Comparison of ENCODE assay signal across 8 mouse cellular contexts in genomic region chr5:21701351-21702008, GRCm38 (mm10). TPM values are rescaled to one million over a fixed set of nuclear protein-coding genes. Genes with fewer than 3 reads are reported as not detected.
A peak's percentile ranks its signal among the peaks of the same experiment; 100 is the strongest.
DNase-seq lines count a peak whose midpoint lies in the region; ATAC-seq and TF ChIP-seq lines count a peak whose summit lies in the region.

Napepld (minus strand) TSS chr5:21701396.

- ATAC-seq in G1E (ENCODE audit: extremely low read depth, insufficient number of reproducible peaks, low FRiP score, poor library complexity, severe bottlenecking), result peak; percentile 82
- peak; percentile 99 for ATAC-seq in forebrain, embryonic 16.5 days
- ATAC-seq in lung, embryonic 14.5 days (ENCODE audit: insufficient read depth), result peak; percentile 99

- peak within 1 kb of the TSS; percentile 95 for H3K27ac ChIP-seq in forebrain, embryonic 16.5 days (ENCODE audit: low read length)
- H3K27ac ChIP-seq in layer of hippocampus, adult 2 months, result peak within 1 kb of the TSS; percentile 99
- H3K27ac ChIP-seq in lung, embryonic 14.5 days (ENCODE audit: low read depth), result peak within 1 kb of the TSS; percentile 98
- peak within 1 kb of the TSS; percentile 99 for H3K27ac ChIP-seq in olfactory bulb, adult 2 months (ENCODE audit: insufficient read depth, low read depth, low read length)
- H3K27ac ChIP-seq in thymus, adult 2 months (ENCODE audit: control insufficient read depth, insufficient read depth, low read length), result no peak within 1 kb of the TSS

- H3K9me3 ChIP-seq in G1E (replicated peaks), result no peaks in the 10 kb centered on the region
- no peaks in the 10 kb centered on the region for H3K9me3 ChIP-seq in forebrain, embryonic 16.5 days (ENCODE audit: control insufficient read depth, low read length)
- no peaks in the 10 kb centered on the region for H3K9me3 ChIP-seq in lung, embryonic 14.5 days (ENCODE audit: low read depth, low read length)

- peak within 1 kb of the TSS; percentile 80 for H3K4me3 ChIP-seq in G1E (ENCODE audit: low read depth, low read length)
- H3K4me3 ChIP-seq in forebrain, embryonic 16.5 days (replicated peaks; ENCODE audit: low read length), result peak within 1 kb of the TSS; percentile 66
- peak within 1 kb of the TSS; percentile 78 for H3K4me3 ChIP-seq in layer of hippocampus, adult 2 months
- H3K4me3 ChIP-seq in lung, embryonic 14.5 days (ENCODE audit: low read depth, low read length), result peak within 1 kb of the TSS; percentile 65
- peak within 1 kb of the TSS; percentile 84 for H3K4me3 ChIP-seq in olfactory bulb, adult 2 months (ENCODE audit: insufficient read depth, low read depth, low read length)
- peak within 1 kb of the TSS; percentile 74 for H3K4me3 ChIP-seq in thymus, adult 2 months (ENCODE audit: control insufficient read depth, insufficient read depth, low read length)

- DNase-seq in G1E (ENCODE audit: low spot score), result peak; percentile 81
- peak; percentile 99 for DNase-seq in cerebellum, adult 18-20 months
- peak; percentile 99 to 100 for DNase-seq in heart, postnatal 36 days
- peak; percentile 99 for DNase-seq in layer of hippocampus, adult 2 months (ENCODE audit: low spot score in 2 of 2)
- DNase-seq in lung, embryonic 14.5 days, result peak; percentile 99
- DNase-seq in thymus, adult 2 months, result peak; percentile 99

- TF ChIP-seq POLR2A in olfactory bulb, adult 2 months (IDR thresholded peaks at IDR 0.05; ENCODE audit: insufficient read depth, low read depth, low read length), result peak; percentile 98
- peak; percentile 98 for TF ChIP-seq POLR2A in thymus, adult 2 months (IDR thresholded peaks at IDR 0.05; ENCODE audit: control insufficient read depth, extremely low read depth, insufficient read depth, low read length, poor library complexity)

- intact Hi-C loops in heart, postnatal 36 days (cut with DNase I), result loop anchor here (2.0 to 5.0 kb wide), 3 partner anchors 44 to 86 kb away; partner anchors contain the start of genes Armc10, Dnajc2, Fbxl13 and Psmc2

- peak within 1 kb of the TSS; percentile 81 for H3K9ac ChIP-seq in forebrain, embryonic 16.5 days (replicated peaks; ENCODE audit: low read depth, low read length)
- H3K9ac ChIP-seq in lung, embryonic 14.5 days, result peak within 1 kb of the TSS; percentile 81

- no peak for TF ChIP-seq CTCF in G1E (IDR thresholded peaks at IDR 0.05; ENCODE audit: low read depth, low read length)
- no peak for TF ChIP-seq CTCF in layer of hippocampus, adult 2 months (conservative IDR thresholded peaks at IDR 0.05)
- no peak for TF ChIP-seq CTCF in lung, embryonic 14.5 days (IDR thresholded peaks at IDR 0.05; ENCODE audit: low read depth)
- no peak for TF ChIP-seq CTCF in olfactory bulb, adult 2 months (IDR thresholded peaks at IDR 0.05; ENCODE audit: insufficient read depth, low read depth, low read length)
- peak; percentile 41; the same call in 1 of the 2 replicates for TF ChIP-seq CTCF in thymus, adult 2 months (IDR thresholded peaks at IDR 0.05; ENCODE audit: borderline replicate concordance, control insufficient read depth, extremely low read depth, insufficient read depth, low read length, poor library complexity)

- no peaks in the 10 kb centered on the region for H3K36me3 ChIP-seq in G1E (replicated peaks)
- H3K36me3 ChIP-seq in forebrain, embryonic 16.5 days (ENCODE audit: control insufficient read depth, insufficient read depth), result no peaks in the 10 kb centered on the region
- no peaks in the 10 kb centered on the region for H3K36me3 ChIP-seq in lung, embryonic 14.5 days (ENCODE audit: insufficient read depth)
- H3K36me3 ChIP-seq in thymus, adult 2 months (ENCODE audit: control insufficient read depth, insufficient read depth, low read length), result no peaks in the 10 kb centered on the region

- peak within 1 kb of the TSS; percentile 69 for H3K4me2 ChIP-seq in forebrain, embryonic 16.5 days (ENCODE audit: low read length)
- H3K4me2 ChIP-seq in lung, embryonic 14.5 days, result peak within 1 kb of the TSS; percentile 78

- peaks cover 22% of the 10 kb centered on the region for H3K4me1 ChIP-seq in G1E (ENCODE audit: insufficient read depth, low read depth, low read length)
- H3K4me1 ChIP-seq in forebrain, embryonic 16.5 days (replicated peaks; ENCODE audit: control insufficient read depth, insufficient read depth, low read length), result peaks cover 3% of the 10 kb centered on the region
- no peaks in the 10 kb centered on the region for H3K4me1 ChIP-seq in lung, embryonic 14.5 days (ENCODE audit: insufficient read depth)
- no peaks in the 10 kb centered on the region for H3K4me1 ChIP-seq in olfactory bulb, adult 2 months (ENCODE audit: control insufficient read depth, insufficient read depth, low read length)
- 0 out of 2 replicates have a peak, but pooled peaks cover 3% of the 10 kb centered on the region for H3K4me1 ChIP-seq in thymus, adult 2 months (replicated peaks; ENCODE audit: control insufficient read depth, insufficient read depth, low read length)

- H3K27me3 ChIP-seq in G1E (ENCODE audit: insufficient read depth, low read length), result no peaks in the 10 kb centered on the region
- no peaks in the 10 kb centered on the region for H3K27me3 ChIP-seq in forebrain, embryonic 16.5 days (replicated peaks; ENCODE audit: control insufficient read depth, insufficient read depth, low read length)
- H3K27me3 ChIP-seq in lung, embryonic 14.5 days (ENCODE audit: insufficient read depth, low read length), result no peaks in the 10 kb centered on the region
- H3K27me3 ChIP-seq in thymus, adult 2 months (ENCODE audit: control insufficient read depth, insufficient read depth, low read length), result no peaks in the 10 kb centered on the region

- WGBS in forebrain, embryonic 16.5 days, result under 1% methylated on average over 56 of the region's 59 CpGs
- WGBS in lung, embryonic 14.5 days, result under 1% methylated on average over 45 of the region's 59 CpGs
- WGBS in olfactory bulb, adult 2 months, result under 1% methylated on average over 40 of the region's 59 CpGs
- under 1% methylated on average over 59 of the region's 59 CpGs for WGBS in thymus, adult 2 months

RNA-seq across cellular contexts. Expression of gene Napepld, which starts in this region (rescaled TPM):
- 16.1 and 17.2 TPM in 2 replicates for total RNA-seq in G1E (2014; fragmentation: Nextera tagmentation)
- total RNA-seq in G1E (2017), result 3.5 and 3.6 TPM in 2 replicates
- polyA plus RNA-seq in G1E (2012), result 1.1 and 1.4 TPM in 2 replicates
- 3.5 and 3.6 TPM in 2 replicates for polyA plus RNA-seq in forebrain, embryonic 16.5 days (2015; fragmentation: Nextera tagmentation; extraction: Ambion mirVana)
- total RNA-seq in heart, postnatal 36 days (2021), result 1 to 10 TPM; 4.3 to 5.4 TPM
- 10 to 100 TPM; 28.4 to 34.7 TPM for total RNA-seq in layer of hippocampus, adult 2 months (2021)
- polyA plus RNA-seq in lung, embryonic 14.5 days (2014; fragmentation: Nextera tagmentation; extraction: Ambion mirVana), result 5.1 and 5.5 TPM in 2 replicates
- polyA plus RNA-seq in olfactory bulb, adult 2 months (2012; ENCODE audit: insufficient read depth, insufficient read length, low replicate concordance, missing spikeins), result not detected in 2 replicates
- 1.4 and 1.5 TPM in 2 replicates for polyA plus RNA-seq in thymus, adult 2 months (2012; rRNA removed)
